Mouse (Mus musculus) lung, postnatal 0 days (tissue): ENCODE measurements around the gene Fgf4.
A peak's percentile ranks its signal among the peaks of the same experiment; 100 is the strongest.

Experiments
- CTCF ChIP-seq: IDR thresholded peaks from 2 replicates; pipeline ENCODE4 v1.5.1; 2016; ENCODE audit warnings: antibody characterized with exemption, mild to moderate bottlenecking
- EP300 ChIP-seq: IDR thresholded peaks from 2 replicates; pipeline ENCODE4 v1.6.1; 2016; ENCODE audit warnings: antibody characterized with exemption, mild to moderate bottlenecking, control low read depth

- peak; percentile 58 for TF ChIP-seq CTCF
- TF ChIP-seq EP300, result no peak
These were observed 47.0 kb downstream of the Fgf4 start for GRCm38 (mm10) chr7:144894191-144894590.
